Mouse (Mus musculus) left cerebral cortex, adult 9 months (tissue): ENCODE results near the gene Smco4.
"Not testable (repeated sequence)": the region's sequence is repeated elsewhere in the genome, so short reads cannot be mapped to it uniquely, and the experiment has no call there.

Source experiments
- DNase-seq, 2 experiments: peaks; one replicate each; pipeline ENCODE4 v3.0.0; 2022; ENCODE audit warnings: low spot score in 2 of 2

Gene Smco4

DNA sequence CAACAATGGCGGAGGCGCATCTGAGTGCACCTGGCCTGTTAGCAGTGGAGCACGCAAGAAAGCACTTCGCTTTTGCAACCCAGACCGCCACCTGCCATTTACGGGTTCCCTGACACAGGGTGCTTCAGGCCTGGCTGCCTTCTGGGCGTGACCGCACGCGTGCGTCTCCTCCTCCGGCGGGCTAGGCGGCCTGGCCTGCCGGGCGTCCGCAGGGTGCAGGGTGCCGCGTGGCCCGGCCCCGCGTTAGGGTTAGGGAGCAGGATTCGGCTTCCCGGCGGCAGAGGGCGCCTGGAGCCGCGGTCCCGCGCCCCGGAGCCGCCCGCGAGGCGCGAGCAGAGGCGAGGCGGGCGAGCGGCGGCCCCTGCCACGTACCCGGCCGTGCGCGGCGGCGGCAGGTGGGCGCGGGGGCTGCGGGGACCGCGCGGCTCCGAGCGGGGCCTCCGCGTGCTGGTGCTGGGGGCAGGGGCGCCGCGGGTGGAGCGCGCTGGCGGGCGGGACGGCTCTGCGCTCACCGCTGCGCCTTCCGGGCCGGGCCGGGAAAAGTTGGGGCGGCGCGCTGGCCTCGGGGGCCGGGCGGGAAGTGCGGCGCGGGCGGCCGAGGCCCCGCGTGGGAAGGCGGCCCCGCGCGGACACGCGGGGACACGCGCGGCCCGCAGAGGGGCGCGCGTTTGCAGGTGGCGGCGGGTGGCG lies at the start of gene Smco4:
TSS of gene Smco4 (plus strand) at position 198 of the 690 bp plus-strand sequence.
- peak in 1 of 2 experiments; percentile 16 for DNase-seq

DNA sequence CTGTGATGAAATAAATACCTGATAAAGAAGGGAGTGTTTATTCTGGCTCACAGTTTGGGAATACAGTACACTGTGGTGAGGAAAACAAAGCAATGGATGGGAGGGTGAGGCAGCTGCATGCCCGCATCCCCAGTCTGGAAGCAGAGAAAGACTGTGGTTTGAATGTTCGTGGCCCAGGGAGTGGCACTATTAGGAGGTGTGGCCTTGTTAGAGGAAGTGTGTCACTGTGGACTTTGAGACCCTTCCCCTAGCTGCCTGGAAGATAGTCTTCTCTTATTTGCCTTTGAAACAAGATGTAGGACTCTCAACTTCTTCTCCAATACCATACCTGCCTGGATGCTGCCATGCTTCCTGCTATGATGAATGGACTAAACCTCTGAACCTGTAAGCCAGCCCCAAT lies 45.8 kb upstream of the Smco4 start:
- DNase-seq = no peak

DNA sequence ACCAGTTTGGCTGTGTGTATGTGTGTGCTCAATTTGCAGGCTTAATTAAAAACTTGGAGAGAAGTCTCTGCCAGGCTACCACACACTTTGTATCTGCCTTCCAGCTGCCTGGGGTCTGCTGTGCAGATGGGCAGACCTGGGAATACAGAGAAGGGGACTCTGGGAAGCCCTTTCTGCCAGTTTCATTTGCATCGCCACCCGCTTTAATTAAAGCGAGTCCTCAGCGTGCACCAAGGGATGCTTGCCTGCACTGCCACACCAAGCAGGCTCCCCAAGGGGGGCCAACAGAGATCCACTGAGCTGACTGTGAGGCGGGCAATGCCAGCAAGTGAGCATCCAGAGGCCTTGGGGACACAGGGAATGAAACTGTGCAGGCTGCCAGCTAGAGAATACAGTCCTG lies 42.3 kb upstream of the Smco4 start:
- DNase-seq = no peak

DNA sequence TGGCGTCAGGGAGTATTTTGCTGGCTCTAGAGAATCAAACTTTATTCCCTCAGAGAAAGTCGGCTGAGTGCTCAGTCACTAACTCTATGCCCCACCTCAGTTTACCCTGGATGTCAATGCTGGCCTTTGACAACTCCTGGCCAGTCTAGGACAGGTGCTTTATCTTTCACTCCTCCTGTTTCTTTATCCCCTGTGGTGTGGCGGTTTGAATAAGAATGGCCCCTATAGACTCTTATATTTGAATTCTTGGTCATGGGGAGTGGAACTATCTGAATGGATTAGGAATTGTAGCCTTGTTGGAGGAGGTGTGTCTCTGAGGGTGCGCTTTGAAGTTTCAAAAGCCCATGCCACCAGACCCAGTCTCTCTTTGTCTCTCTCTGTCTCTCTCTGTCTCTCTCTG lies 21.0 kb upstream of the Smco4 start:
- DNase-seq = no peak

DNA sequence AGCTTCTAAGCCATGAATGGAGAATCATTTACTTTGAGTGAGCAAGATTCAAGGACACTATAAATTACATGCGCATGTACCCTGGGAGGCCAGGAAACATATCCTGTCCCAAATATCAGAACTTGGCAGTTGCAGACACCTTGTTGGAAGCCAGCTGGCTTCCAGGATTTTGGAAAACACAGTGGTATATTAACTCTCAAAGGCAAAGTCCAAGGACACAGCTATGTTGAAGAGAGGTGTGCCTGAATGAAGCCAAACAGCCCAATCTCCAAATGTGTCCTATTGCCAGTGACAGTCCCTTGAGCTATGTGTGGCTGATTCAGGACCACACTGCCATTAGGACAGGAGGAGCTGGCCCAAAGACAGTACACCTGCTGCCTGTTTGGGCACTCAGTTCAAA lies 20.0 kb upstream of the Smco4 start:
- no peak for DNase-seq

DNA sequence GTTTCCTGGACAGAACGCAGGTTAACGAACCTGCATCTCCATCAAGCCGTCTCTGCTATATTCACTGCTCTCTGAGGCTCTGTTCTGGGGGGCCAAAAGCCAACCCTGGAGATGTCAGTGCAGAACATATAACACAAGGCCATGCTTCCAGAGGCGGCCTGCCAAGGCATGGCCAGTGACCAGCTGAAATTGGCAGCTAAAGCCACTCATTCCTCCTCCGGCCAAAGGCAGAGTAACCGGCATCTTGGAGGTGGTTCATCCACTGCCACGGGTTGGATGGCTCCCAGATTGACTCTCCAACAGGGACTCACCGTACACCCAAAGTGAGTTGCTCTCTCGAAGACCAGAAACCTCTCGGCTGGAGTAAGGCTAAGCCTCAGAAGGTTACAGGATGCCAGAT lies 15.7 kb upstream of the Smco4 start:
- no peak for DNase-seq

DNA sequence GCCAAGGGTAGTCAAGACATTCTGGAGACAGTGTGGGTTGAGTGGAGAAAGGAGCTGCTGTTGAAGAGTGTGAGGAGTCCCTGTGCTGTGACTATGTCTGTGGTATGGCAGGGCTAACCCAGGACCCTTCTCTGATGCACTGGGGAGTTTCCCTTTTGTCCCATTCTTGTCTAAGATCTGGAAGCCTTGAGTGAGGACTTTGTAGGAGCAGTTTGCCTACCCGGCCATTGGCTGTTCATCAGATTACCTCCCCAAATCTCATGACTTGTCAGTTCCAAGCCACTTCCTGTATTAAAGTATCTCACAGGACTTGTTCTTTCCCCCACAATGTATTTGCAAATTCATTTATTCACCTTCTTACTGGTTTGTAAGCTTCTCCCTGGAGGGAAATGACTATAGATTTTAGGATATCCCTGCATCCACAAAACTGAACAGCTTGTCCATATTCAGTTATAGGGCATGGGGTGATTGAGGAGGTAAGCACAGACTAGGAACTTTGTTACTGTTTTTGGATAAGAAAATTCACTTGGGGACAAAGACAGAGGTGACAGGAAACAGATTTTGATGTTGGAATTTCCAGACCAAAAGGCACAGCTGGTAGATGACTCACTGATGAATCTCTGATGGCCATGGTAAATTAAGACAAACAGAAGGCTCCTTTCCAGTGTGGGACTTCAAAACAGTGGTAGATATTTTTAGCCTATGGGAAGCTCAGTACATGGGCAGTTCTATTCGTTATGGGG lies 5.4 kb upstream of the Smco4 start:
- no peak for DNase-seq

DNA sequence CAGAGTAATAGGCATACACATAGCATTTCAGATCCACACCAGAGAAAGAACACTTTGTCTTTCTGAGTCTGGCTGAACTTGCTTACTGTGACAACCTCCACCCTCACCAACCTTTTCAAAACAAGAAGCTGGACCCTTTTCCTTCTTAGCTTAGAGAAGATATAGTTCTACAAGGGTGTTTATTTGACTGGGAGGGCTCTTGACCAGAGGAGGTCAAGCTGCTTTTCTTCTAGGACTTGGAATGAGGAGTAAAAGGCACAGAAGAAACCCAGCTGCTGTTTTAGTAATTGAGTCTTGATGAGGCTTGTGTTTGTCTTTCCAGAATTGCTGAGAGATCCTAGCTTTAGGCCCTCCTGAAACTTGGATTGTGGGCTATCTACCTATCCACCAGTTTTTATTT lies 3.9 kb upstream of the Smco4 start:
- DNase-seq = no peak

DNA sequence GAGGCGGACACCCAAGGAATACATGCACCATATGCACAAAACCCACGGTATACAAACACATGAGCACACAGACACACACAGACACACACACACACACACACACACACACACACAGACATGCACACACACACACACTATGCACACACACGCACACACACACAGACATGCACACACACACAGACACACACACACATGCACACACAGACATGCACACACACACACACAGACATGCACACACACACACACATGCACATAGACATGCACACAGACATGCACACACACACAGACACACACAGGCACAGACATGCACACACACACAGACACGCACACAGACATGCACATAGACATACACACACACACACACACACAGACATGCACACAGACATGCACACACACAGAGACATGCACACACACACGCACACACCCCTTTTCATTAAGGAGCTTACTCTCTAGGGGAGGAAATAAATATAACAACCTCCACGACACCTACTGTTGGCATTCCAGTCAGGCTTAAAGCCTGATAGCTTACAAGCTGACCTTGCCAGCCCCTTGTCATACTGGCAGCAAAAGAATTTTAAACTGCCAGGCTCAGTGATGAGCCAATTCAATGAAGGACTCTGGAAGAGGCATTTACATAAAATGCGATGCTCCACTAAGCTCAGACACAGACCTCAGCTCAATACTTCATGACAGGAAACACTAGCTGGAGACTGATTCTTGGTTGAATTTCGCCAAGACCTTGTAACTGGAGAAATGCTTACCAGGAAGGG lies 2.7 kb upstream of the Smco4 start:
- no peak for DNase-seq

DNA sequence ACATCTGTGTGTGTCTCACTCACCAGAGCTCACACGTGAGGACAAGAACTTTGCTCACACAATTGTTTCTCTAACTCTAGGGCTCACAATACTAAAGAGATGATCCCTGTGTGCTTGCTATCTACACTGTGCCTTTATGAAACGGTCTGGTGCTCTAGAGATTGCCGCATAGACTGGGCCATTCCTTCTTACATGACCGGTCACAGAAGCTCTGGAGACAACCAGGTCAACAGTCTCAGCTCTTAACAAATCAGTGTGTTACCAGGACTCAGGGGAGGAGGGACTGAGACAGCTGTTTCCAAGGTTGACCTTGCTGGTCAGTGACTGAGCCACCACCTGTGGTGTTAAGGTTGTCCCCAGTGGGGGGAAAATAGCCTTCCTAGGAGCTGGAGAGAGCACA lies 1.5 kb upstream of the Smco4 start:
- no peak for DNase-seq

DNA sequence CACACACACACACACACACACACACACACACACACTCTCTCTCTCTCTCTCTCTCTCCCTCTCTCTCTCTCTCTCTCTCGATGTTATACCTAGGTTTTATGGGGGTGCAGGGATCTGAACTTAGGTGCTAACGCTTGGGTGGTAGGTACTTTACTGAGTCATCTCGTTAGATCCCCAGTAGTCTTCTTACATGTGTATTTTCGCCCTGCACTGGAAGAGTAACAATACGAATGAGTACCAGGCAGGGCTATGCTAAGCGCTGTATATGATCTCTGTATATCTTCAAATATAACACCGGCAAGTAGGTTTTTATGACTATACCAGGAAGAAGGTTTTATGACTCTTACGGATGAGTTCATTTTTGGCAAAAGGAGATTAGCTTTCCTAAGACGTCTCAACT lies 831 bp upstream of the Smco4 start:
- no peak for DNase-seq

DNA sequence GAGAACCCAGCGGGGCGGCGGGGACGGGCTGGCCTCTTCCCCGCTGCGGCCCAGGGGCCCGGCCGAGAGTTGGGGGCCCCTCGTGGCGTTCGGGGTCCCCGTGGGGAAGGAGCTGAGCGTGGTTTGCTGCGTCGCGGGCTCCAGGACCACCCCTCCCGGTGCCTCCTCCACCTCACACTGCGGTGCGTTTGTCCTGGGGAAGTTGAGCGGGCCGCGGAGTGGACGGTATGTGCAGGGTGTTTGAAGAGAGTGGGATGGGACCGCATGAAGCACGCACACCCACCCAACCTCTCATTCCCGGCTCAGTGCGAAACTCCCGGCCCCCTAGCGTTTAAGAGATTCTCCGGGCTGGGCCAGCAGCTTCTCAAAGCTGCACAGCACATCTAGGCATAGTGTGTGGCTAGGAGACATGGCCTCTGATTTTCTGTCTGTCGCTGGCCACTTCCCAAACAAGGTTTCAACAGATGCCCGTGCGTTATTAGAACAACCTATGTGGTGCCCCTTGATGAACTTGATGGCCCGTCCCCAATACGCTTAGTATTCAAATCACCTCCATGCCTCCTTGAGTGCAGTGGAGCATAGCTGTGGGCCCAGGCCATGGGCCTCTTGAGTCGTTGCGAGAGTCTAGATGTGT lies 810 bp downstream of the Smco4 start:
- DNase-seq = peak in 1 of 2 experiments; percentile 46

DNA sequence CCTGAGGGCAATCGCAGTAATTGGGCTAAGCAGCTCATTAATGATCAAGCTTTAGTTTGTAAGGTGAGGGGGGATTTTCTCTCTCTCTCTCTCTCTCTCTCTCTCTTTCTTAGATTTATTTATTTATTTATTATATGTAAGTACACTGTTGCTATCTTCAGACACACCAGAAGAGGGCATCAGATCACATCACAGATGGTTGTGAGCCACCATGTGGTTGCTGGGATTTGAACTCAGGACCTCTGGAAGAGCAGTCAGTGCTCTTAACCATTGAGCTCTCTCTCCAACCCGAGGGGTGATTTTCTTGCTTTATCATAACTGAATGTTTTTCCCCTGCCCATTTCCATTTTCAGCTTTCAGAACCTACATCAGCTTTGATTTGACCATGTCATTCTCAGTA lies 2.0 kb downstream of the Smco4 start:
- DNase-seq = not testable (repeated sequence)

DNA sequence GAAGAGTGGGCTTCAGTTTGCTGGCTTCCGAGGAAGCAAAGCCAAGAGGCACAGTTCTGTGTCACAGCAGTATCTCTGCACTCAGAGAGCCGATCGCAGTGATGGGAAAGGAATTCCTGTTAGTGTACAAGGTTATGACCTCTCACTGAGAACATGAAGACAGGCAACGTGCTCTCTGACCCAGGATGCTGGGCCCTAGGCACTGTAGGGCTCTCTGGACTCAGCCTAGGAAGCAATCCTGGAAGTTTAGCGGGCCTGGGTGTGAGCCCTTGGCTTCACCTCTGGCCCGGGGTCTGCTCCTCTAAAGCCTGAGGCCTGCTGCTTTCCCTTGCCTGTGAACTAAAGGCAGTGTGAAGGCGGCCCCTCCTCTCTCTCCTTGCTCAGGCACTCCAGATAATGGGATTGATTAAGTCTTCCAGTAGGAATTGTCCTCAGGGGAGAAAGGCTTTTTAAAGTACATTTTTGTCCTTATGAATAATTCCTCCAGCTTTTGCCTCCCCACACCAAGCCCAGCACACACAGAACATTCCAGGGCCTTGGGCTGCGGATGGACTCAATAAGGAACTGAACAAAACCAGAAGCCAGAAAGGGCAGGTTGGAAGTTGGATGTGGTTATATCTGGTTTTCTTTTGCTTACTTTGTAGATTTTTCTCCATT lies 2.8 kb downstream of the Smco4 start:
- no peak for DNase-seq

DNA sequence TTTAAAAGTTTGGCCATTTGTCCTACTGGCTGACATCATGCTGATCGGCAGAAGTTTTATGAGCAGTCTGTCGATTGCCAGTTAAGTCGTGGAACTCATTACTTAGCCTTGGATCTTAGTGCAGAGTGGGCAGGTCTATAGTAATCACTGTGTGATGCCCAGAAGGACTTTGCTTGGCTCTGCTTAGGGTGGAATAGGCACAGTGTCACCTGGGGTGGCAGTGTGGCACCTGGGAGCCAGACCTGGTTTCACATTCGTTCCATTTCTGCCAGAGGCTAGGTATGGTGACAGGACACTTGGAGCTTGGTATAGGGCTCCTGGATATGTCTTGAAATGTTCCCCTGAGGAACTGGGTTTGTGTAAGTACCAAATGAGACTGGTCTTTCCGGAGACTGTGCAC lies 6.8 kb downstream of the Smco4 start:
- no peak for DNase-seq

DNA sequence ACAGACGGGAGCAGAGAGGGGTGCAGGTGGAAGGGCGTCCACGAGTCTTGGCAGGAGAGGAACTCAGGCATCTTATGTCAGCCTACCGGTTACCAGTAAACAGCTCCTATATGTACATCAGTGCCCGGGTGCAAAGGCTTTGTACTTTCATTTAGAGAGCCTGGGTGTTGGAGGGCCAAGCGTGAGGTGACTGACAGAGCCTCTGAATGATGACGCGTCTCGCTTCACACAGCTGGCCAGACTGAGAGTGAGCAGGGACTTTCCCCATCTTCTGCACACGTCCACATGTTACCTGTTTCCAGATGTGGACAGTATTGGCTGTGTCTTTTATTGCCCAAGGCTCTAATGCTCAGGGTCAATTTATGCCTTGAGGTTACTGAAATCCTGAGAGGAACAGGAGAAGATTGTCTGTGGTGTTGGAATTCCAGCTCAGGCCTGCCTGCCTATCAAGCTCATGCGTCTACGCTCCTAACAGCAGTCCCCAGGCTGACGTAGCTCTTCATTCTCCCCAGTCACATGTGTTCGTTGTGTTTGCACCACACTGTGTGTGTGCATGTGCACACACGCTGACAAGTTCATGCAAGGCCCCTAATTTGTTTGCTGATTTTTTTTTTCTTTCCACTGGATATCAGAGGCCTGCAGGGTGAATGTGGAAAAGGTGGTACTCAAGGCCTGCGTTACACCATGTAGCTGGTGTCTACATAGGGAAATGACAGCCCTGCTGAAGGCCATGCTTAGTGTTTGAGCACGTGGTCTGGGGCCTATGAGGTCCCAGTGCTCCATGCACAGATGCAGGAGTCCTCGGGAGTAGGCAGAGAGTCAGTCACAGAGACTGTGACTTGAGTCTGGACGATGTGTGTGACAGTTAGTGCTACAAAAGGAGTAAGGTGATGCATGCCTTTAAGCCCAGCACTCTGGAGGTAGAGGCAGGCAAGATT lies 8.4 kb downstream of the Smco4 start:
- DNase-seq = no peak

DNA sequence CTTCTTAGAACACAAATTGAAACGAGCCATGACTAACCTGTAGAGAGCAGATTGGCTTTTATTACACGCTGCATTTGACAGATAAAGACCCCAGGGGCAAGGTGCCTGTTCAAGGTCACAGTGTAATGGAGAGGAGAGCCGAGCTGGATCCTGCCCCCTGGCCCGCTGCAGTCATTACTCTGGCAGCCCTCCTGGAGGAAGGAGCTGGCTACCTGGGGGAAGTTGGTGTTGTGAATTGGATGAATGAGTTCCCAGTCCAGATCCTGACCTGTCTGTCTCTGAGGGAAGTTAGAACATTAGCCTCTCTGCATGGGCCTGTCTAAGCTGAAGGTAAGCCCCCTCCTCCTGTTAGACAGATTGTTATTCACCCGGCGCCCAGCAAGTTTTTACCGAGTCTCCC lies 9.2 kb downstream of the Smco4 start:
- DNase-seq = no peak

DNA sequence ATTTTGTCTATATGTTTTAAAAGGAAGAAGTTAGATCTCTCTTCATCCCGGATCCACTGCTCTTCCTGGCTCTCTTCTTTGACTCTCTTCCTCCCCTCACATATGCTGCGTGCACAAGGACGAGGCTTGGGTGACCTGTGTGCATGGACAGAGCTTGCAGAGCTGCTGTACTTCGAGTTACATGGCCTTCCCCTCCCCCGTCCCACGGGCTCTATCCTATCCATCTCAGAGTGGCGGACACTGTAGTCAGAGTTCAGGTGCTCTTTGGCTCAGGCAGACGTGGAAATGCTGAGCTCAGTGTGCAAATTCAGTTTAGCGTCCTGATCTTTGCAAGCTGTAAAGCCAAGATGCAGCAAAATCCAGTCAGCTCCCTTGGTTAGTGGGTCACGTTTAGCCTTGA lies 10.1 kb downstream of the Smco4 start:
- no peak for DNase-seq

DNA sequence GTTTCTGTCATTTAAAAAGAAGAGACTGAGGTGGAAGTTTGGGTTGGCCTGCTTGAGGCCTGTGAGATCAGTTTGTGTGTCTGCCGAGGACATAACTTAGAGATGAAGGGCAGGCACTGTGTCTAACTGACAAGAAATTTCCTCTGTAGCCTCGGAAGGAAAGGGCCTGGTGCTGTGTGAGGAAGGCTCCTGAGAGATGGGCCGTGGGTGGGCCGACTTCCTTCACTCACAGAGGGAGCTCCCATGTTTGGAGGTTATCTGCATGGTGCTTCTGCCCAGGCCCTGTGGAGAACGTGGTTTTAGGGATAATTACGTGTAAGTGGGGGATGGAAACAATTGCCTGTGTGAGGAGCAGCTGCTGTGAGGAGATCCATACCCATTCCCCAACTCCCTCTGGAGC lies 10.6 kb downstream of the Smco4 start:
- DNase-seq = no peak

DNA sequence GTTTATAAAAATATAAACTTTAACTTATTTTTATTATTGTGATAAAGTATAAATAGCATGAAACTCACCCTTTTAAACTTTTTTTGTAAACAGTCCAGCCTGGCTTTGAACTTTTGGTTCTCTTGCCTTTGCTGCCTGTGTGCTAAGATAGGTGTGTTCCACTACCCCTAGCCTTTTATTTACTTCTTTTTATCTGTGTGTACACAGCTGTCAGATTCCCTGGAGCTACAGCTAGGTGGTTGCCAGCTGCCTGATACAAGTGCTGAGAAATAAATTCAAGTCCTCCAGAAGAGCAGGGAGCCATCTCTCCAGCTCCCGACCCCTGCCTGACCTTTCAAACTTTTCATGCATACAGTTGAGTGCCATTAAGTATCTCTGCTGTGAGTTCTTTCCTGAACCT lies 12.1 kb downstream of the Smco4 start:
- DNase-seq = no peak

DNA sequence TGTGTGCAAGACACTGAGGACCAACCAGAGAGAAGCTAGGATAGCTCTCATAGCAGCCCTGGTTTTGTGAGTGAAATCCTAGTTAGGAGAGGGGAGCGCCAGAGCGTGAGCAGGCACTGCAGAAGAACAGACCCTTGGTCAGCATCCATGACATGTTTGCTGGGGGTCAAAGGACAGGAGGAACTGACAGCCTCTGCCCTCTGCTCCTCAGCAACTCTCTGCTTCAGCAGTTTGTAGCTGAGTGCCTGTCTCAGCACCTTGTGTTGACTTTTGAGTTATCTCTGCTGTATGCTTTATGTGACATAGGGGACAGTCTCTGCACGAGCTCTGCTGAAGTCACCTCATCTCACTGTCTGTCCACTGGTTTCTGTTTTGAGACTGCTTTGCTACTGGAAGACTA lies 13.6 kb downstream of the Smco4 start:
- DNase-seq = no peak
